Mouse (Mus musculus) erythroblast, embryonic 14.5 days (primary cell): ENCODE results near the gene Gm49368.

ENCODE experiments used
- GATA1 ChIP-seq: IDR thresholded peaks from 2 replicates; pipeline ENCODE4 v1.6.1; 2012; ENCODE audit warnings: low read length, inconsistent platforms, mixed read lengths
- TAL1 ChIP-seq: IDR thresholded peaks from 3 replicates; pipeline ENCODE4 v1.6.1; 2012; ENCODE audit warnings: low read length, inconsistent platforms, mixed read lengths

GRCm38 (mm10) chr7:128019187-128019586 lies 43.3 kb upstream of the Gm49368 start:
- TF ChIP-seq GATA1 = no peak
- no peak for TF ChIP-seq TAL1
